Mouse (Mus musculus) spleen, adult 2 months (tissue): ENCODE data around the gene Sf3a1. TPM values are rescaled to one million over a fixed set of nuclear protein-coding genes. Genes with fewer than 3 reads are reported as not detected.
"Not testable (repeated sequence)": the region's sequence is repeated elsewhere in the genome, so short reads cannot be mapped to it uniquely, and the experiment has no call there.

Source experiments
- DNase-seq, 2 experiments: peaks; one replicate each; pipeline versions ENCODE4 v3.0.0 to v3.0.0-alpha.2; 2012 to 2021; ENCODE audit warnings: low spot score in 2 of 2, low read depth in 1 of 2
- H3K27ac ChIP-seq: fragments of 200-500 bp; 2 replicates; pipeline ENCODE4 v1.5.1; 2012; ENCODE audit warnings: low read length, inconsistent platforms; ENCODE audit not compliant: insufficient read depth
- H3K27me3 ChIP-seq: fragments of 200-500 bp; 2 replicates; pipeline ENCODE4 v1.6.1; 2012; ENCODE audit warnings: mild to moderate bottlenecking, moderate library complexity, low read length, inconsistent platforms; ENCODE audit not compliant: control insufficient read depth, insufficient read depth
- H3K36me3 ChIP-seq: fragments of 200-500 bp; 2 replicates; pipeline ENCODE4 v1.6.1; 2012; ENCODE audit warnings: mild to moderate bottlenecking, low read length, inconsistent platforms; ENCODE audit not compliant: control insufficient read depth, insufficient read depth
- H3K4me1 ChIP-seq: fragments of 200-500 bp; 2 replicates; pipeline ENCODE4 v1.6.1; 2011; ENCODE audit warnings: inconsistent platforms; ENCODE audit not compliant: control insufficient read depth, insufficient read depth, insufficient read length
- H3K4me3 ChIP-seq: fragments of 200-500 bp; 2 replicates; pipeline ENCODE4 v1.5.1; 2011; ENCODE audit warnings: mild to moderate bottlenecking, inconsistent platforms; ENCODE audit not compliant: insufficient read depth, insufficient read length; ENCODE audit errors: extremely low read depth
- CTCF ChIP-seq: fragments of 200-500 bp; IDR thresholded peaks from 2 replicates; pipeline ENCODE4 v1.5.1; 2011; ENCODE audit warnings: mild to moderate bottlenecking, inconsistent platforms; ENCODE audit not compliant: insufficient read depth, insufficient read length, insufficient replicate concordance; ENCODE audit errors: extremely low read depth
- POLR2A ChIP-seq: fragments of 200-500 bp; IDR thresholded peaks from 2 replicates; pipeline ENCODE4 v1.6.1; 2011; ENCODE audit warnings: low read depth, low read length, inconsistent platforms
- WGBS: fragments of 180-500 bp; shearing (Covaris S2); methylation state at CpG from one replicate; pipeline ENCODE4 v1.1.7; 2018; 5-methylcytosine and 5-hydroxymethylcytosine counted together
- polyA plus RNA-seq: library from polyadenylated mRNA; depleted of rRNA; stranded (reverse); fragments of >200 nt; gene quantifications from 2 replicates; pipeline ENCODE4 v1.2.3, GENCODE M21; 2012

Sf3a1 gene
- polyA plus RNA-seq, 1 experiment = 27.9 TPM

- Histone ChIP-seq H3K4me1 (peaks cover 8% of the 10 kb centered on the region; the same call in 1 of the 2 replicates), H3K27me3 (no peaks in the 10 kb centered on the region), H3K27ac (no peak overlapping the region), H3K4me3 (no peak overlapping the region), H3K36me3 (peaks cover 16% of the 10 kb centered on the region)
- no peak for DNase-seq
- no peak for TF ChIP-seq CTCF
- TF ChIP-seq POLR2A = no peak
- WGBS = 69% methylated on average over 4 of the region's 4 CpGs
Measured at GRCm38 (mm10) chr11:4184251-4184952, 24.3 kb downstream of the Sf3a1 start.

GRCm38 (mm10) chr11:4185480-4185879 is 25.3 kb downstream of the Sf3a1 start:
- not testable (repeated sequence) for H3K27ac ChIP-seq, H3K4me3 ChIP-seq, H3K4me1 ChIP-seq, DNase-seq, H3K27me3 ChIP-seq, H3K36me3 ChIP-seq
- 81% methylated on average over 6 of the region's 6 CpGs for WGBS

- under 1% methylated on average over 62 of the region's 71 CpGs for WGBS
- peaks cover 8% of the 10 kb centered on the region; the same call in 1 of the 2 replicates for H3K4me1 ChIP-seq
- H3K4me3 ChIP-seq = peak within 1 kb of the TSS; percentile 90
- H3K27ac ChIP-seq = peak within 1 kb of the TSS; percentile 69
- H3K36me3 ChIP-seq = peaks cover 4% of the 10 kb centered on the region
- TF ChIP-seq POLR2A = peak; percentile 69
- no peak for TF ChIP-seq CTCF
- H3K27me3 ChIP-seq = no peaks in the 10 kb centered on the region
- peak; percentile 96 to 99 for DNase-seq
Measured at GRCm38 (mm10) chr11:4186486-4187317, 26.6 kb downstream of the Sf3a1 start, which contains the start of gene Tbc1d10a. Tbc1d10a (plus strand) TSS chr11:4186789.

DNA sequence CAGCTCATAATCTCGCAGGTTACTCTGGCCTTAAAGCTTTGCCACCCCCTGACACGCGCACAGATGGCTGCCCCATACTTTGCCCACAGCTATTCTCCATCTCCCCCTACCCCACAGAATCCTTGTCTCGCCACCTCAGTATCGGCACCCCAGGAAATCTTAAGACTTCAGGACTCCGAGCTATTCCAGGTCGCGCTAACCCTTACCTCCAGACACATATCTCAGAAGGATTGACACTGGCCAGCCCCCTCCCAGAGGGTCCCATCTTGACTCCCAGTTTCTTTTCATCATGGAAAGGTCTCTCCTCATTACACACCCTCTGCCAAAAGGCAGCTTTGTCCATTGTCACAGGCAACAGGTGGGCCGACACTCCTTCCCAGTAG is 27.2 kb downstream of the Sf3a1 start:
- H3K4me1 ChIP-seq = peaks cover 8% of the 10 kb centered on the region; the same call in 1 of the 2 replicates
- H3K36me3 ChIP-seq = 0 out of 2 replicates have a peak, but pooled peaks cover 2% of the 10 kb centered on the region
- DNase-seq = no peak
- peak overlapping the region; percentile 66; the same call in 1 of the 2 replicates for H3K27ac ChIP-seq
- H3K27me3 ChIP-seq = no peaks in the 10 kb centered on the region
- TF ChIP-seq POLR2A (no peak), CTCF (no peak)
- peak overlapping the region; percentile 90 for H3K4me3 ChIP-seq
- 31% methylated on average over 9 of the region's 9 CpGs for WGBS

DNA sequence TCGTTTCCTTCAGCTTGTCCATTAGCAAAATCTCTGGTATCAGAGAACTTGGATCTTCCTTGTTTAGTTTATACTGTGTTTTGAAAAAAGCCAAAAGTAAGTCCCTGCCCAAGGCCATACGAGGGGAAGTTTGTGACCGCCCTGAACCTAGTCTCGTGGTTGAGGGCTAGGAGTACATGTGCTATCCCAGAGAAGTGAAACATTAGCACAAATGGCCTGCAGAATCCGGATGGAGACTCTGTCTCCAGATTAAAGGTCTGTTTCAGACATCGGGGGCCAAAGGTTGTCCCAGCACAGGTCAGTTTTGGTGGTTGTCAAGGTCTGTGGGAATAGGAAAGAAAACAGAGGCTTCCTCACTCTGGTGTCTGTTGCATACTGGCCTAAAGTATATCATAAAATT is 29.0 kb downstream of the Sf3a1 start:
- no peak overlapping the region for H3K4me3 ChIP-seq
- no peak overlapping the region for H3K27ac ChIP-seq
- 84% methylated on average over 6 of the region's 6 CpGs for WGBS
- TF ChIP-seq CTCF = no peak
- no peak for TF ChIP-seq POLR2A
- no peak for DNase-seq
- H3K36me3 ChIP-seq = no peaks in the 10 kb centered on the region
- H3K27me3 ChIP-seq = no peaks in the 10 kb centered on the region
- peaks cover 9% of the 10 kb centered on the region; the same call in 1 of the 2 replicates for H3K4me1 ChIP-seq

DNA sequence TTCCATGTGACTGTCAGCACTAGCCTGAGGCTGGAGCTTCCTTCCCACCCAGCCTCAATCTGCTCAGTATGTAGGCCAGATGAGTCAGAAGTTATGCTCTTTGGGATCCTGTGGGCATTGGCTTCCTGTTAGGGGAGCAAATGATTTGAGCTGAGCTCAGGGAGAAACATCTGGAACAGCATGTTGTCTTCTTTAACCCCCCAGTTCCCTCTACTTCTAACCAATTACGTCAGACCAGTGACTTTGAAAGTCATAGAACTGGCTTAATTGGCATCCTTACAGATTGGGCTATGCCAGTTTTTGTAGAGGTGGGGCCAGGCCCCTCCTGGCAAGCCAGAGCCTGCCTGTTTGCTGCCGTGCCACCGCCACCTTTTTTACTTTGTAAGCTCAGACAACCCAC is 30.5 kb downstream of the Sf3a1 start:
- no peak for TF ChIP-seq CTCF
- Histone ChIP-seq H3K27ac (no peak overlapping the region), H3K4me1 (peaks cover 20% of the 10 kb centered on the region), H3K4me3 (no peak overlapping the region), H3K27me3 (no peaks in the 10 kb centered on the region), H3K36me3 (no peaks in the 10 kb centered on the region)
- no peak for DNase-seq
- WGBS = 93% methylated on average over 3 of the region's 3 CpGs

DNA sequence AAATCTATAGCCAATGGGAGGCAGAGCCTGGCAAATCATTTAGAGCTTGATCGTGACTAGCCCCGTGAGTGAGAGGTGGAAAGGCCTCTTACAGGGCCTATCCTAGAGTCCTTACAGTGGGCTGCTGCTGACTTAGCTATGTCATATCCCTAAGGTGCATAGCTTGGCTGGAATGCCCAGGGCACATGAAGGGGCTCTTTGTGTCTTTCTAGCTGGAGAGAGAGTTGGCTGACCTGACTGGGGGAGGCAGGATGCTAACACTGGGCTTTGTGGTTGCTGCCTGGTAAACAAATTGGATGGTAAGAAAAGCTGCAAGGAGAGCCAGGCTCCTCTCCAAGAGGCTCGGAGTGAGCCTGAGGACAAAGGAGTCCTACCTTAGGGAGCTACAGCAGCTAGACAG is 32.6 kb downstream of the Sf3a1 start:
- WGBS = 89% methylated on average over 3 of the region's 3 CpGs
- H3K4me3 ChIP-seq = no peak overlapping the region
- H3K4me1 ChIP-seq = peaks cover 31% of the 10 kb centered on the region
- no peak for DNase-seq
- no peaks in the 10 kb centered on the region for H3K36me3 ChIP-seq
- no peaks in the 10 kb centered on the region for H3K27me3 ChIP-seq
- TF ChIP-seq CTCF (no peak), POLR2A (no peak)
- H3K27ac ChIP-seq = no peak overlapping the region
